Mouse (Mus musculus) megakaryocyte, embryonic 14.5 days (primary cell): ENCODE data around the gene Fdxr.

Experiments used
- FLI1 ChIP-seq: IDR thresholded peaks from 2 replicates; pipeline ENCODE4 v1.6.1; 2012; ENCODE audit warnings: low read length, inconsistent platforms, mixed read lengths
- GATA1 ChIP-seq: IDR thresholded peaks from 3 replicates; pipeline ENCODE4 v1.6.1; 2012; ENCODE audit warnings: mixed read lengths, low read length, inconsistent platforms, borderline replicate concordance

DNA sequence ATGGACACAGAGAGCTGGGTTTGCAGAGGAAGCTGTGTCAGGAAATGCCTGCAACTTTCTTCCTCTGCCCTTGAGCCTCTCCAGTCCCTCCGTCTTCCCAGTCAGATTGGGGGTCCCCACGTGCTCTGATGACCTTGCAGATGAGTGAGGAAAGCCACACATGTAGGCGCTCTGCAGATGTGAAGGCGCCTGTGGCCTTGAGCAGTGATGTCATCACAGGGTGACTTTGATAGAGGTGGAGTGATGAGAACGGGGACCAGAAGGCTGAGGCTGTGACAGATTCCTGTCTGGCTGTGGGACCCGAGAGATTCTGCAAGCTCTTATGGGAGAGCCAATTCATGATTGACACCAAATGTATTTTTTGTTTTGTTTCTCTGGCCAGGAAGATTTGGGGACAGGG is 53.0 kb downstream of the Fdxr start:
- TF ChIP-seq GATA1 (no peak), FLI1 (no peak)
